8 mouse cellular contexts compared by ENCODE assay signal in the genomic region with DNA sequence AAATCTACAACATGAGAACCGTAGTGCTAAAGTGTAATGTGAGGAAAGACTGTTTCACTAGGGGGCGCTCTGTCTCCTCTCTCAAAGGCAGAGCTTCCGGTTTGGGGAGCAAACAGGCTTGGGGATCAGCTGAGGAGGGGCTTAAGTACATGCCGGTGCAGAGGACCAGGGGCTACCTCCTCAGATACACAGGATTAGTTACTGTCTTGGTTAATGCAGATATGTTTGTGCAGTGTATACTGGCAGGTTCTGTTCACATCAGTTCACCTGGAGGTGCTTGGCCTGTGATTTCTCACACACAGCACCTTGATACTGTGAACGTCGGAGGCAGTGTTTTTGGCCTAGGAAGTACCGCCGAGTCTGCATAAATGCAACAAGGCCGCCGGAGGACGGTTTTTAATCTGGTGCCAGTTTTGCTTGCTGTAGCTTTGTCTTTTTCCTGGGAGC. TPM values are rescaled to one million over a fixed set of nuclear protein-coding genes. Genes with fewer than 3 reads are reported as not detected.
DNase-seq lines count a peak whose midpoint lies in the region; ATAC-seq lines count a peak whose summit lies in the region.

No protein-coding gene starts in this region.

- WGBS in hindbrain, embryonic 14.5 days = 27% methylated on average over 11 of the region's 11 CpGs

- H3K27ac ChIP-seq in hindbrain, embryonic 14.5 days = no peak overlapping the region

- no peaks in the 10 kb centered on the region for H3K9me3 ChIP-seq in hindbrain, embryonic 14.5 days (ENCODE audit: control insufficient read depth, low read length)

- H3K4me3 ChIP-seq in hindbrain, embryonic 14.5 days (replicated peaks; ENCODE audit: low read length) = no peak overlapping the region

- ATAC-seq in hindbrain, embryonic 14.5 days (ENCODE audit: low FRiP score) = peak; percentile 75

- no peaks in the 10 kb centered on the region for H3K36me3 ChIP-seq in hindbrain, embryonic 14.5 days (replicated peaks; ENCODE audit: control insufficient read depth, insufficient read depth)

- no peaks in the 10 kb centered on the region for H3K27me3 ChIP-seq in hindbrain, embryonic 14.5 days (ENCODE audit: control insufficient read depth, insufficient read depth, low read length)

- H3K9ac ChIP-seq in hindbrain, embryonic 14.5 days = no peak overlapping the region

- DNase-seq in Muller cell, postnatal 12 days (ENCODE audit: inconsistent ontology term) = peak; percentile 44
- DNase-seq in cerebellum, adult 11 months = peak; percentile 24
- peak; percentile 77 for DNase-seq in forelimb bud, embryonic 11.5 days (ENCODE audit: low read depth, low spot score)
- DNase-seq in hindbrain, embryonic 14.5 days (ENCODE audit: low spot score) = peak; percentile 83
- peak; percentile 52 to 76 for DNase-seq in layer of hippocampus, postnatal 25 days (ENCODE audit: extremely low spot score in 1 of 2, low spot score in 1 of 2)
- peak; percentile 79 for DNase-seq in lung, postnatal 10 days
- peak; percentile 70 for DNase-seq in right cerebral cortex, adult 18-20 months
- DNase-seq in urinary bladder, postnatal 25 days (ENCODE audit: low spot score) = peak; percentile 68

- peak overlapping the region; percentile 33 for H3K4me2 ChIP-seq in hindbrain, embryonic 14.5 days (replicated peaks)

- H3K4me1 ChIP-seq in hindbrain, embryonic 14.5 days (replicated peaks; ENCODE audit: control insufficient read depth, insufficient read depth, low read length) = no peaks in the 10 kb centered on the region

RNA-seq across cellular contexts. Expression of a gene that starts 27.5 kb away (rescaled TPM):
- polyA plus RNA-seq in hindbrain, embryonic 14.5 days (2014; fragmentation: Nextera tagmentation; extraction: Ambion mirVana) = 15.9 and 16.9 TPM in 2 replicates
- 10 to 100 TPM; 16.6 to 17.9 TPM for total RNA-seq in layer of hippocampus, postnatal 25 days (2021)

RNA-seq across cellular contexts. Expression of a gene that starts 50.3 kb away (rescaled TPM):
- polyA plus RNA-seq in hindbrain, embryonic 14.5 days (2014; fragmentation: Nextera tagmentation; extraction: Ambion mirVana) = 77.1 and 84.9 TPM in 2 replicates
- 10 to 100 TPM; 78.3 to 90.9 TPM for total RNA-seq in layer of hippocampus, postnatal 25 days (2021)

Comparison
In these comparisons a context has a peak if more than half of its experiments do, and no peak if none do; other contexts are left out.
1. DNase-seq: peak in every context shown above with its lines; median percentile 83 in hindbrain, embryonic 14.5 days; 79 in lung, postnatal 10 days; 77 in forelimb bud, embryonic 11.5 days; 70 in right cerebral cortex, adult 18-20 months; 68 in urinary bladder, postnatal 25 days; 64 in layer of hippocampus, postnatal 25 days; 44 in Muller cell, postnatal 12 days; 24 in cerebellum, adult 11 months.